Mouse (Mus musculus) liver, embryonic 14.5 days (tissue): ENCODE data around the gene Cttnbp2nl. TPM values are rescaled to one million over a fixed set of nuclear protein-coding genes. Genes with fewer than 3 reads are reported as not detected.

Experiments used
- ATAC-seq: fragments of 200-750 bp; cut with Nextera tagmentation; 2 replicates; pipeline ENCODE4 v1.8.0; 2017; ENCODE audit warnings: moderate number of reproducible peaks, mild to moderate bottlenecking, moderate library complexity; ENCODE audit not compliant: insufficient read depth
- DNase-seq, 3 experiments: peaks; one replicate each; pipeline ENCODE4 v3.0.0-alpha.2; 2012 to 2013; ENCODE audit warnings: low read depth in 3 of 3, low spot score in 3 of 3
- H3K27ac ChIP-seq: fragments of 300-500 bp; sonication (generic); 2 replicates; pipeline ENCODE4 v1.5.1; 2014; ENCODE audit warnings: moderate library complexity, mild to moderate bottlenecking, control low read depth, inconsistent platforms
- H3K27me3 ChIP-seq: fragments of 300-500 bp; sonication (generic); 2 replicates; pipeline ENCODE4 v1.6.1; 2014; ENCODE audit warnings: mild to moderate bottlenecking, low read length, moderate library complexity; ENCODE audit not compliant: control insufficient read depth, insufficient read depth
- H3K36me3 ChIP-seq: fragments of 300-500 bp; sonication (generic); replicated peaks from 2 replicates; pipeline ENCODE4 v1.6.1; 2014; ENCODE audit warnings: low read depth; ENCODE audit not compliant: control insufficient read depth, insufficient read depth
- H3K4me1 ChIP-seq, 2 experiments: fragments of 200-500 bp in 1 of 2; fragments of 300-500 bp in 1 of 2; sonication (generic) in 1 of 2; replicated peaks; 2 replicates each; pipeline ENCODE4 v1.6.1; 2012 to 2014; ENCODE audit warnings: antibody characterized with exemption in 1 of 2, inconsistent platforms in 1 of 2, low read length in 1 of 2; ENCODE audit not compliant: control insufficient read depth in 2 of 2, insufficient read depth in 2 of 2
- H3K4me2 ChIP-seq: fragments of 300-500 bp; sonication (generic); 2 replicates; pipeline ENCODE4 v1.6.1; 2014; ENCODE audit warnings: low read depth, mild to moderate bottlenecking, control low read depth, moderate library complexity
- H3K4me3 ChIP-seq, 2 experiments: fragments of 200-500 bp in 1 of 2; fragments of 300-500 bp in 1 of 2; sonication (generic) in 1 of 2; 2 replicates each; pipeline ENCODE4 v1.5.1; 2012 to 2014; ENCODE audit warnings: low read depth in 2 of 2, low read length in 2 of 2, mild to moderate bottlenecking in 2 of 2, control low read depth in 1 of 2, inconsistent platforms in 1 of 2, moderate library complexity in 1 of 2; ENCODE audit not compliant: insufficient read depth in 1 of 2
- H3K9ac ChIP-seq: fragments of 300-500 bp; sonication (generic); replicated peaks from 2 replicates; pipeline ENCODE4 v1.6.1; 2014; ENCODE audit warnings: mild to moderate bottlenecking, control low read depth, moderate library complexity
- H3K9me3 ChIP-seq: fragments of 300-500 bp; sonication (generic); 2 replicates; pipeline ENCODE4 v1.6.1; 2016; ENCODE audit warnings: low read length, mixed read lengths; ENCODE audit not compliant: control insufficient read depth
- CTCF ChIP-seq: IDR thresholded peaks from 2 replicates; pipeline ENCODE4 v1.5.1; 2016; ENCODE audit warnings: antibody characterized with exemption, low read depth, control low read depth
- EP300 ChIP-seq: IDR thresholded peaks from 2 replicates; pipeline ENCODE4 v1.6.1; 2016; ENCODE audit warnings: antibody characterized with exemption, low read depth
- WGBS: fragments of 180-500 bp; shearing (Covaris S2); extraction: QIAGEN DNeasy Blood & Tissue Kit; methylation state at CpG from one replicate; pipeline ENCODE4 v1.1.7; 2014; ENCODE audit not compliant: insufficient replicate concordance; 5-methylcytosine and 5-hydroxymethylcytosine counted together
- polyA plus RNA-seq, 2 experiments: library from polyadenylated mRNA; depleted of rRNA in 1 of 2; stranded (reverse) in 1 of 2; unstranded in 1 of 2; fragments of >200 nt; fragmentation: Nextera tagmentation in 1 of 2; extraction: Ambion mirVana in 1 of 2; gene quantifications; 2 replicates each; pipeline versions ENCODE4 v1.2.1 to v1.2.3; 2012 to 2014

The Cttnbp2nl gene
- polyA plus RNA-seq, 2 experiments = 0.65 to 2.1 TPM

- no peak overlapping the region for H3K4me2 ChIP-seq
- H3K27ac ChIP-seq = no peak overlapping the region
- WGBS = 9% methylated on average over 5 of the region's 5 CpGs
These were observed 6.1 kb downstream of the Cttnbp2nl start for GRCm38 (mm10) chr3:105046870-105047269.

GRCm38 (mm10) chr3:105043746-105044145 is 9.2 kb downstream of the Cttnbp2nl start:
- Histone ChIP-seq H3K36me3 (no peaks in the 10 kb centered on the region), H3K4me2 (no peak overlapping the region), H3K4me1 (peaks cover 0 to 5% of the 10 kb centered on the region in 2 experiments; a peak in 1 of 4 replicates), H3K9ac (no peak overlapping the region), H3K9me3 (no peaks in the 10 kb centered on the region), H3K27ac (no peak overlapping the region), H3K4me3 (no peak overlapping the region), H3K27me3 (no peaks in the 10 kb centered on the region; the same call in 1 of the 2 replicates)
- 67% methylated on average over 5 of the region's 5 CpGs for WGBS
- TF ChIP-seq CTCF = no peak
- TF ChIP-seq EP300 = no peak
- DNase-seq = no peak
- no peak for ATAC-seq

More at GRCm38 (mm10) chr3:105046870-105047269, 6.1 kb downstream of the Cttnbp2nl start:
- no peaks in the 10 kb centered on the region for H3K36me3 ChIP-seq
- peaks cover 0 to 1% of the 10 kb centered on the region in 2 experiments; a peak in 1 of 4 replicates for H3K4me1 ChIP-seq
- no peak overlapping the region for H3K4me3 ChIP-seq
- DNase-seq (peak in 1 of 3 experiments; percentile 33), ATAC-seq (no peak)
- H3K9ac ChIP-seq = no peak overlapping the region
- H3K9me3 ChIP-seq = no peaks in the 10 kb centered on the region
- TF ChIP-seq EP300 = no peak
- no peak for TF ChIP-seq CTCF
- H3K27me3 ChIP-seq = peaks cover 6% of the 10 kb centered on the region

GRCm38 (mm10) chr3:105040983-105041625 is 11.8 kb downstream of the Cttnbp2nl start:
- no peaks in the 10 kb centered on the region for H3K27me3 ChIP-seq
- ATAC-seq (no peak), DNase-seq (no peak)
- no peak overlapping the region for H3K9ac ChIP-seq
- H3K9me3 ChIP-seq = no peaks in the 10 kb centered on the region
- H3K4me2 ChIP-seq = no peak overlapping the region
- H3K4me3 ChIP-seq = no peak overlapping the region
- 0 out of 4 replicates have a peak, but pooled peaks cover 0 to 5% of the 10 kb centered on the region in 2 experiments for H3K4me1 ChIP-seq
- 57% methylated on average over 9 of the region's 9 CpGs for WGBS
- H3K27ac ChIP-seq = no peak overlapping the region
- H3K36me3 ChIP-seq = no peaks in the 10 kb centered on the region
- TF ChIP-seq EP300 = no peak
- no peak for TF ChIP-seq CTCF

GRCm38 (mm10) chr3:105040002-105040401 is 12.9 kb downstream of the Cttnbp2nl start:
- TF ChIP-seq CTCF (no peak), EP300 (no peak)
- H3K9me3 ChIP-seq = no peaks in the 10 kb centered on the region
- 0 out of 4 replicates have a peak, but pooled peaks cover 0 to 7% of the 10 kb centered on the region in 2 experiments for H3K4me1 ChIP-seq
- no peaks in the 10 kb centered on the region for H3K27me3 ChIP-seq
- no peak overlapping the region for H3K4me3 ChIP-seq
- WGBS = 36% methylated on average over 8 of the region's 8 CpGs
- H3K9ac ChIP-seq = no peak overlapping the region
- H3K36me3 ChIP-seq = no peaks in the 10 kb centered on the region
- no peak for DNase-seq
- H3K27ac ChIP-seq = no peak overlapping the region
- ATAC-seq = no peak
- H3K4me2 ChIP-seq = no peak overlapping the region

GRCm38 (mm10) chr3:105037240-105037770 is 15.6 kb downstream of the Cttnbp2nl start:
- Histone ChIP-seq H3K4me1 (peaks cover 0 to 7% of the 10 kb centered on the region in 2 experiments; a peak in 1 of 4 replicates), H3K36me3 (no peaks in the 10 kb centered on the region), H3K9me3 (no peaks in the 10 kb centered on the region), H3K27ac (no peak overlapping the region), H3K4me2 (no peak overlapping the region), H3K9ac (no peak overlapping the region), H3K4me3 (no peak overlapping the region), H3K27me3 (no peaks in the 10 kb centered on the region)
- DNase-seq (no peak), ATAC-seq (no peak)
- WGBS = 60% methylated on average over 6 of the region's 6 CpGs
- TF ChIP-seq EP300 = no peak
- no peak for TF ChIP-seq CTCF
